Mouse (Mus musculus): Measurements from ENCODE around the gene Wdr66. TPM values are rescaled to one million over a fixed set of nuclear protein-coding genes. Genes with fewer than 3 reads are reported as not detected.

Wdr66 gene
- total RNA-seq, 1 experiment from 2014 or later = not detected

DNA sequence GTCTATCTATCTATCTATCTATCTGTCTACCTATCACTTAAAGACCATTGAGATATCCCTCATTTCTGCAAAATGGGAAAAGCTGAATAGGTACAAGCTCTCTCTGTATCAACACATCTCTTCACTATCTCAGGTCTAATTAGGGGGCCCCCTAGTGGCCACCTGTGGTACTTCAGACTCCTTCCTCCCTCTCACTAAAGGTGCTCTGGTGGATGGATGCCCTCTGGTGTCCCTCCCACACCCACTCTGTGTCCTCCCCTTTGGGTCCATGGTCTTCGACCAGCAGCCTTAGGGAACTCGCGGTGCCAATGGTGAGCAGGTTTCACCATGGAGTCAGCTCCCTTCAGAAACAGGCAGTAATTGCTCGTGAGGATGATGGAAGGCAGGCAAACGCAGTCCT is 7.1 kb downstream of the Wdr66 start:
- ATAC-seq (replicated peaks in 1 of 2; ENCODE audit: insufficient read depth in 1 of 2, low FRiP score in 2 of 2, low TSS enrichment in 1 of 2, low read depth in 1 of 2, poor library complexity in 2 of 2, severe bottlenecking in 2 of 2) = 0 out of 4 replicates have a peak, but pooled peaks of 1 of the 2 experiments have one; percentile 42

GRCm38 (mm10) chr5:123260698-123261097 is 8.8 kb downstream of the Wdr66 start:
- ATAC-seq (replicated peaks in 1 of 2; ENCODE audit: insufficient read depth in 1 of 2, low FRiP score in 2 of 2, low TSS enrichment in 1 of 2, low read depth in 1 of 2, poor library complexity in 2 of 2, severe bottlenecking in 2 of 2) = no peak

- no peak for ATAC-seq (replicated peaks in 1 of 2; ENCODE audit: insufficient read depth in 1 of 2, low FRiP score in 2 of 2, low TSS enrichment in 1 of 2, low read depth in 1 of 2, poor library complexity in 2 of 2, severe bottlenecking in 2 of 2)
Observed at GRCm38 (mm10) chr5:123266909-123267308, 15.0 kb downstream of the Wdr66 start.

- ATAC-seq (replicated peaks in 1 of 2; ENCODE audit: insufficient read depth in 1 of 2, low FRiP score in 2 of 2, low TSS enrichment in 1 of 2, low read depth in 1 of 2, poor library complexity in 2 of 2, severe bottlenecking in 2 of 2) = no peak
Observed at GRCm38 (mm10) chr5:123268477-123269474, 16.9 kb downstream of the Wdr66 start.

DNA sequence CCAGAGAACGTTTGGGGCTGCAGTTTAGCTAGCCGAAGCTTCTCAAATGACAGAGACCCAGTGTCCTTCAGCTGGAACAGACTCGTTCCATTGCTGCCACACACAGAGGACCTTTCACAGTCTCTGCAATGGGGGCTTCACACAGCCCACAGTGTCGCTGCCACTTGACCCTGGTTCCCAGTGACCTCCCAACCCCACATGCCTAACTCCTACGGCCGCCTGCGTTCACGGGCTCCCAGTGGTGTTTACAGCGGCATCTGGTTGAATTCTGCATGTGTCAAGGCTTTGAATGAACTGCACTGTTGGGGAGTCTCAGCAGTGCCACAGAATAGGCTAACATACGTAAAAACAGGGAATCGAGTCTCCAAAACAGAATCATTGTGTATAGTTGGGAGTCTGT is 19.0 kb downstream of the Wdr66 start:
- ATAC-seq (replicated peaks in 1 of 2; ENCODE audit: insufficient read depth in 1 of 2, low FRiP score in 2 of 2, low TSS enrichment in 1 of 2, low read depth in 1 of 2, poor library complexity in 2 of 2, severe bottlenecking in 2 of 2) = no peak

DNA sequence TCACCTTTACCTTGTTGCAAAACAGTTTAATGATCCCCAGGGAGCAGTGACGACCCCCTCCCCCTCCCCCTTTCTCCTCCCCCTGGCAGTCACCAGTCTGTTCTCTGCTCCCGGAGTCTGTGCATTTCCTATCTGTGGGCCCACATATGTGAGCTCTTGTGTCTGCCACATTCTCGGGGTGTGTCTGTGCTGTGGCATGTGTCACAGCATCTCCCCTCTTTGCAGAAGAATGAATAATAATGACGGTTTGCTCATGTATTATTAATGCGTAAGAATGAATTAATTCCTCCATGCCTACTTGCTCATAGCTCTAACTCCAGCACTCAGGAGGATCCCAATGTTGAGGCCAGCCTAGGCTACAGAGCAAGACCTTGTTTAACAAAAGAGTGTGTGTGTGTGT is 21.0 kb downstream of the Wdr66 start:
- ATAC-seq (replicated peaks in 1 of 2; ENCODE audit: insufficient read depth in 1 of 2, low FRiP score in 2 of 2, low TSS enrichment in 1 of 2, low read depth in 1 of 2, poor library complexity in 2 of 2, severe bottlenecking in 2 of 2) = no peak

GRCm38 (mm10) chr5:123276636-123277341 is 24.9 kb downstream of the Wdr66 start:
- no peak for ATAC-seq (replicated peaks in 1 of 2; ENCODE audit: insufficient read depth in 1 of 2, low FRiP score in 2 of 2, low TSS enrichment in 1 of 2, low read depth in 1 of 2, poor library complexity in 2 of 2, severe bottlenecking in 2 of 2)

GRCm38 (mm10) chr5:123277342-123277701 is 25.4 kb downstream of the Wdr66 start:
- no peak for ATAC-seq (replicated peaks in 1 of 2; ENCODE audit: insufficient read depth in 1 of 2, low FRiP score in 2 of 2, low TSS enrichment in 1 of 2, low read depth in 1 of 2, poor library complexity in 2 of 2, severe bottlenecking in 2 of 2)

GRCm38 (mm10) chr5:123277704-123278103 is 25.8 kb downstream of the Wdr66 start:
- ATAC-seq (replicated peaks in 1 of 2; ENCODE audit: insufficient read depth in 1 of 2, low FRiP score in 2 of 2, low TSS enrichment in 1 of 2, low read depth in 1 of 2, poor library complexity in 2 of 2, severe bottlenecking in 2 of 2) = no peak

GRCm38 (mm10) chr5:123279248-123279647 is 27.3 kb downstream of the Wdr66 start:
- ATAC-seq (replicated peaks in 1 of 2; ENCODE audit: insufficient read depth in 1 of 2, low FRiP score in 2 of 2, low TSS enrichment in 1 of 2, low read depth in 1 of 2, poor library complexity in 2 of 2, severe bottlenecking in 2 of 2) = no peak

DNA sequence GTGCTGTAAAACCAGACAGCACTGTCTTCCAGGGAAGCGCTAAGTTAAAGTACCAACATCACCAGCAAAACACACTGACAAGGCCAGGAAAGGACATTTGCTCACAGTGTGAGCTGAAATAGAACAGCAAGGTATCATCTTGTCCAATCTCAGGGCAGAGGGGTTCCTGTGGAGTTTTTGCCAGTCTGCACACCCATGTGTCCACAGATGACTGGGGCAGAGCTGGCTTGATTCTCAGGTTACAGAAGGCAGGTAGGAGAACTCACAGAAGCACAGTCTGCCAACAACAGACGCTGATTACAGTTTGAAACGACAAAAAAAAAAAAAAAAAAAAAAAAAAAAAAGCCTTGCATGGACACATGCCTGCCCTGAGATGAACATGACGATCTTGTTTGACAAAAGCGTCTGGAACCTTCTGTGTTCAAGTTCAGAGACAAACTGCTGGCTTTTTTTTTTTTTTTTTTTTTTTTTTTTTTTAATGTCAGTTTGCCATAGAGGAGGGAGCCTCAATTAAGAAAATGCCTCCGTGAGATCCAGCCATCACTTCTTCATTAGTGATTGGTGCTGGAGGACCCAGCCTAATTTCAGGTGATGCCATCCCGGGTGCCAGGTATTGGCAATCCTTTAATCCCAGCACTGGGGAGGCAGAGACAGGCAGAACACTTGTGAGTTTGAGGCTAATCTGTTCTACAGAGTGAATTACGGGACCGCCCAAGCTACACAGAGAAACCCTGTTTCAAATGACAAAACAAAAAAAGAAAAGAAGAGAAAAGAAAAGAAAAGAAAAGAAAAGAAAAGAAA is 29.6 kb downstream of the Wdr66 start:
- no peak for ATAC-seq (replicated peaks in 1 of 2; ENCODE audit: insufficient read depth in 1 of 2, low FRiP score in 2 of 2, low TSS enrichment in 1 of 2, low read depth in 1 of 2, poor library complexity in 2 of 2, severe bottlenecking in 2 of 2)

DNA sequence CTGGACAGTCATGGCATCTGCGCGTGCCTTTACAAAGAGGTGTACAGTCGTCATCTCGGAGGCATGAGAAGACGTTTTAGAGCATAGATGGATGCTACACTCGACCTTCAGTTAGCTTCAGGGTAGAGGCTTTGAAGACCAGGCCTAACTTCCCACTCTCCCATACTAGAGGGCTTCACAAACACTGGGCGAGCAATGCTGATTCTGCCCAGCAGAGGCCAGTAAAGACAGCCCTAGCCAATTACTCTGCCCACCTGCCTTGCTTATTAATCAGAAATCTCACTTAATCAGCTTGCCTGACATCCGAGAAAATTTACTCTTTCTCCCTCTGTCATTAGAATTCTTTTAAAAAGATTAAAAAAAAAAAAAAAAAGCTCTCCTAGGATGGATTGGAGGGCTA is 33.3 kb downstream of the Wdr66 start:
- peak; percentile 32 to 59; a peak in 1 of 4 replicates for ATAC-seq (replicated peaks in 1 of 2; ENCODE audit: insufficient read depth in 1 of 2, low FRiP score in 2 of 2, low TSS enrichment in 1 of 2, low read depth in 1 of 2, poor library complexity in 2 of 2, severe bottlenecking in 2 of 2)

- ATAC-seq (replicated peaks in 1 of 2; ENCODE audit: insufficient read depth in 1 of 2, low FRiP score in 2 of 2, low TSS enrichment in 1 of 2, low read depth in 1 of 2, poor library complexity in 2 of 2, severe bottlenecking in 2 of 2) = 0 out of 4 replicates have a peak, but pooled peaks of 1 of the 2 experiments have one; percentile 22
Observed at GRCm38 (mm10) chr5:123288079-123288478, 36.2 kb downstream of the Wdr66 start.

DNA sequence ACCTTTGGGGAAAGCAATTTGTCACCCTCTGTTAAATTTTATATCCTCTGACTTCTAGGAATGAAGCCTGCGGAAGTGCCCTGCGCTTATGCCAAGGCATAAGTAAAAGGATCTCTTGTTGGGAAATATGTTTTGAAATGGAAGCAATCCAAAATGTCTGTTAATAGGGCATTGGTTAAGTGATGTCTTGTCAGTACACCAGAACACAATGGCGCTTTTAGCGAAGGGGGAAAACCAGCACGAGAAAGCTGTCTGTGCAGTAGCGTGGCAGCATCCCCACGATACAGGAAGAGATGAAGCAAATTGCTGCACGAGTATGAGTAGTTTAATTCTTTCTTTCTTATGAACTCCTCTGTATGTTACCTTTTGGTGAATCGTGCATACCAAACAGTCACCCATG is 42.8 kb downstream of the Wdr66 start:
- ATAC-seq (replicated peaks in 1 of 2; ENCODE audit: insufficient read depth in 1 of 2, low FRiP score in 2 of 2, low TSS enrichment in 1 of 2, low read depth in 1 of 2, poor library complexity in 2 of 2, severe bottlenecking in 2 of 2) = no peak

GRCm38 (mm10) chr5:123296224-123296806 is 44.4 kb downstream of the Wdr66 start:
- ATAC-seq (replicated peaks in 1 of 2; ENCODE audit: insufficient read depth in 1 of 2, low FRiP score in 2 of 2, low TSS enrichment in 1 of 2, low read depth in 1 of 2, poor library complexity in 2 of 2, severe bottlenecking in 2 of 2) = peak; percentile 12 to 32; a peak in 1 of 4 replicates

- no peak for ATAC-seq (replicated peaks in 1 of 2; ENCODE audit: insufficient read depth in 1 of 2, low FRiP score in 2 of 2, low TSS enrichment in 1 of 2, low read depth in 1 of 2, poor library complexity in 2 of 2, severe bottlenecking in 2 of 2)
Observed at GRCm38 (mm10) chr5:123296972-123297754, 45.3 kb downstream of the Wdr66 start.
